Mouse (Mus musculus): Measurements from ENCODE around the gene Klhl3.

GRCm38 (mm10) chr13:58023001-58023560 lies 90.3 kb downstream of the Klhl3 start:
- no peak for TF ChIP-seq POLR2A (IDR thresholded peaks at IDR 0.05; ENCODE audit: extremely low read depth, insufficient read depth, low read length)
- no peak for TF ChIP-seq CTCF (IDR thresholded peaks at IDR 0.05; ENCODE audit: low read depth, low read length)
